Comparison of ENCODE assay signal across 8 mouse cellular contexts in genomic region chr3:30507576-30508295, GRCm38 (mm10). TPM values are rescaled to one million over a fixed set of nuclear protein-coding genes. Genes with fewer than 3 reads are reported as not detected.
DNase-seq lines count a peak whose midpoint lies in the region; ATAC-seq and TF ChIP-seq lines count a peak whose summit lies in the region.

No protein-coding gene starts in this region.

- peaks cover 11% of the 10 kb centered on the region for H3K4me1 ChIP-seq in spleen, adult 2 months (ENCODE audit: control insufficient read depth, insufficient read depth, insufficient read length)
- H3K4me1 ChIP-seq in embryonic facial prominence, embryonic 14.5 days (ENCODE audit: control insufficient read depth, insufficient read depth, low read length): peaks cover 12% of the 10 kb centered on the region
- H3K4me1 ChIP-seq in hindbrain, embryonic 11.5 days (replicated peaks; ENCODE audit: control insufficient read depth, insufficient read depth, low read length): 0 out of 2 replicates have a peak, but pooled peaks cover 3% of the 10 kb centered on the region
- no peaks in the 10 kb centered on the region; the same call in 1 of the 2 replicates for H3K4me1 ChIP-seq in liver, embryonic 11.5 days (replicated peaks; ENCODE audit: control insufficient read depth, insufficient read depth, low read length)
- peaks cover 16% of the 10 kb centered on the region for H3K4me1 ChIP-seq in neural tube, embryonic 14.5 days (ENCODE audit: control insufficient read depth, insufficient read depth, low read length)

- H3K4me3 ChIP-seq in spleen, adult 2 months (ENCODE audit: extremely low read depth, insufficient read depth, insufficient read length): peak overlapping the region; percentile 38
- H3K4me3 ChIP-seq in embryonic facial prominence, embryonic 14.5 days (ENCODE audit: low read depth, low read length): peak overlapping the region; percentile 58
- H3K4me3 ChIP-seq in hindbrain, embryonic 11.5 days (ENCODE audit: low read depth, low read length): peak overlapping the region; percentile 58
- H3K4me3 ChIP-seq in liver, embryonic 11.5 days (ENCODE audit: low read depth, low read length): peak overlapping the region; percentile 60
- peak overlapping the region; percentile 40 for H3K4me3 ChIP-seq in neural tube, embryonic 14.5 days (ENCODE audit: low read depth, low read length)

- peak overlapping the region; percentile 89 for H3K4me2 ChIP-seq in embryonic facial prominence, embryonic 14.5 days (ENCODE audit: low read depth, low read length)
- peak overlapping the region; percentile 88 for H3K4me2 ChIP-seq in hindbrain, embryonic 11.5 days (replicated peaks; ENCODE audit: low read depth, low read length)
- H3K4me2 ChIP-seq in liver, embryonic 11.5 days: peak overlapping the region; percentile 71
- H3K4me2 ChIP-seq in neural tube, embryonic 14.5 days (ENCODE audit: low read depth, low read length): peak overlapping the region; percentile 78

- TF ChIP-seq CTCF in spleen, adult 2 months (IDR thresholded peaks at IDR 0.05; ENCODE audit: extremely low read depth, insufficient read depth, insufficient read length, insufficient replicate concordance): no peak

- no peaks in the 10 kb centered on the region for H3K9me3 ChIP-seq in embryonic facial prominence, embryonic 14.5 days (ENCODE audit: control insufficient read depth, low read length)
- H3K9me3 ChIP-seq in hindbrain, embryonic 11.5 days (ENCODE audit: control insufficient read depth, low read length): no peaks in the 10 kb centered on the region
- no peaks in the 10 kb centered on the region for H3K9me3 ChIP-seq in liver, embryonic 11.5 days (ENCODE audit: control insufficient read depth, low read length)
- no peaks in the 10 kb centered on the region for H3K9me3 ChIP-seq in neural tube, embryonic 14.5 days (ENCODE audit: control insufficient read depth, low read length)

- peaks cover 44% of the 10 kb centered on the region for H3K27me3 ChIP-seq in spleen, adult 2 months (ENCODE audit: control insufficient read depth, insufficient read depth, low read length)
- H3K27me3 ChIP-seq in embryonic facial prominence, embryonic 14.5 days (replicated peaks; ENCODE audit: control insufficient read depth, insufficient read depth, low read length): peaks cover 47% of the 10 kb centered on the region
- peaks cover 44% of the 10 kb centered on the region for H3K27me3 ChIP-seq in hindbrain, embryonic 11.5 days (ENCODE audit: control insufficient read depth, insufficient read depth, low read length)
- H3K27me3 ChIP-seq in liver, embryonic 11.5 days (replicated peaks; ENCODE audit: control insufficient read depth, insufficient read depth, low read length): peaks cover 87% of the 10 kb centered on the region
- peaks cover 58% of the 10 kb centered on the region for H3K27me3 ChIP-seq in neural tube, embryonic 14.5 days (ENCODE audit: control insufficient read depth, insufficient read depth, low read length)

- 1% methylated on average over 41 of the region's 41 CpGs for WGBS in spleen, adult 2 months
- under 1% methylated on average over 41 of the region's 41 CpGs for WGBS in embryonic facial prominence, embryonic 14.5 days
- WGBS in hindbrain, embryonic 11.5 days: under 1% methylated on average over 41 of the region's 41 CpGs
- 1% methylated on average over 41 of the region's 41 CpGs for WGBS in liver, embryonic 11.5 days
- WGBS in neural tube, embryonic 14.5 days: under 1% methylated on average over 41 of the region's 41 CpGs

- H3K9ac ChIP-seq in embryonic facial prominence, embryonic 14.5 days (ENCODE audit: low read depth, low read length): peak overlapping the region; percentile 71
- peak overlapping the region; percentile 69 for H3K9ac ChIP-seq in hindbrain, embryonic 11.5 days (ENCODE audit: low read depth, low read length)
- H3K9ac ChIP-seq in liver, embryonic 11.5 days (ENCODE audit: low read depth, low read length): peak overlapping the region; percentile 50
- peak overlapping the region; percentile 44 for H3K9ac ChIP-seq in neural tube, embryonic 14.5 days (replicated peaks; ENCODE audit: low read depth, low read length)

- no peaks in the 10 kb centered on the region for H3K36me3 ChIP-seq in spleen, adult 2 months (ENCODE audit: control insufficient read depth, insufficient read depth, low read length)
- no peaks in the 10 kb centered on the region for H3K36me3 ChIP-seq in embryonic facial prominence, embryonic 14.5 days (ENCODE audit: control insufficient read depth, insufficient read depth, low read length)
- no peaks in the 10 kb centered on the region for H3K36me3 ChIP-seq in hindbrain, embryonic 11.5 days (ENCODE audit: control insufficient read depth, insufficient read depth, low read length)
- H3K36me3 ChIP-seq in liver, embryonic 11.5 days (ENCODE audit: control insufficient read depth, insufficient read depth, low read length): no peaks in the 10 kb centered on the region
- no peaks in the 10 kb centered on the region for H3K36me3 ChIP-seq in neural tube, embryonic 14.5 days (ENCODE audit: control insufficient read depth, insufficient read depth, low read length)

- H3K27ac ChIP-seq in spleen, adult 2 months (ENCODE audit: insufficient read depth, low read length): peak overlapping the region; percentile 22; the same call in 1 of the 2 replicates
- peak overlapping the region; percentile 83 for H3K27ac ChIP-seq in embryonic facial prominence, embryonic 14.5 days (replicated peaks; ENCODE audit: low read depth, low read length)
- H3K27ac ChIP-seq in hindbrain, embryonic 11.5 days (ENCODE audit: low read depth, low read length): peak overlapping the region; percentile 76
- peak overlapping the region; percentile 32; the same call in 1 of the 2 replicates for H3K27ac ChIP-seq in liver, embryonic 11.5 days (ENCODE audit: low read depth, low read length)
- H3K27ac ChIP-seq in neural tube, embryonic 14.5 days (ENCODE audit: low read depth, low read length): no peak overlapping the region; the same call in 1 of the 2 replicates

- no peak for TF ChIP-seq POLR2A in spleen, adult 2 months (IDR thresholded peaks at IDR 0.05; ENCODE audit: low read depth, low read length)

- DNase-seq in spleen, adult 2 months (ENCODE audit: low read depth in 1 of 2, low spot score in 2 of 2): no peak
- no peak for DNase-seq in spleen, postnatal 36 days (ENCODE audit: low spot score in 2 of 2)
- peak; percentile 50 for DNase-seq in embryonic facial prominence, embryonic 14.5 days (ENCODE audit: low spot score)
- DNase-seq in hindbrain, embryonic 11.5 days (ENCODE audit: low spot score): no peak
- DNase-seq in liver, embryonic 11.5 days (ENCODE audit: low spot score): no peak
- no peak for DNase-seq in spleen, postnatal 14 days (ENCODE audit: low spot score in 2 of 2)
- no peak for DNase-seq in MN1 (ENCODE audit: low spot score)

- ATAC-seq in embryonic facial prominence, embryonic 14.5 days (ENCODE audit: low read depth): peak; percentile 9; the same call in 1 of the 2 replicates
- ATAC-seq in hindbrain, embryonic 11.5 days (ENCODE audit: low FRiP score): peak; percentile 23
- no peak for ATAC-seq in liver, embryonic 11.5 days (replicated peaks; ENCODE audit: low FRiP score)
- peak; percentile 9 for ATAC-seq in neural tube, embryonic 14.5 days (ENCODE audit: low read depth)

RNA-seq across cellular contexts. Expression of gene Mecom, which starts 40.1 kb away (rescaled TPM):
- 0.47 and 0.65 TPM in 2 replicates for polyA plus RNA-seq in spleen, adult 2 months (2012; rRNA removed)
- polyA plus RNA-seq in embryonic facial prominence, embryonic 14.5 days (2014; fragmentation: Nextera tagmentation; extraction: Ambion mirVana): 13.0 and 18.9 TPM in 2 replicates
- polyA plus RNA-seq in hindbrain, embryonic 11.5 days (2014; fragmentation: Nextera tagmentation; extraction: Ambion mirVana): 40.2 and 44.3 TPM in 2 replicates
- 5.7 and 6.9 TPM in 2 replicates for polyA plus RNA-seq in liver, embryonic 11.5 days (2014; fragmentation: Nextera tagmentation; extraction: Ambion mirVana)
- polyA plus RNA-seq in neural tube, embryonic 14.5 days (2014; fragmentation: Nextera tagmentation; extraction: Ambion mirVana): 6.4 and 8.5 TPM in 2 replicates
